8 mouse cellular contexts compared by ENCODE assay signal in genomic region chr10:4431746-4432122, GRCm38 (mm10). TPM values are rescaled to one million over a fixed set of nuclear protein-coding genes. Genes with fewer than 3 reads are reported as not detected.
DNase-seq lines count a peak whose midpoint lies in the region; ATAC-seq and TF ChIP-seq lines count a peak whose summit lies in the region.

No protein-coding gene starts in this region.

- H3K27me3 ChIP-seq in liver, adult 2 months (ENCODE audit: control insufficient read depth, insufficient read depth, low read length): no peaks in the 10 kb centered on the region
- no peaks in the 10 kb centered on the region for H3K27me3 ChIP-seq in embryonic facial prominence, embryonic 11.5 days (ENCODE audit: control insufficient read depth, insufficient read depth, low read length)
- H3K27me3 ChIP-seq in hindbrain, postnatal 0 days (ENCODE audit: insufficient read depth, low read length): no peaks in the 10 kb centered on the region
- no peaks in the 10 kb centered on the region for H3K27me3 ChIP-seq in neural tube, embryonic 12.5 days (replicated peaks)

- H3K27ac ChIP-seq in liver, adult 2 months (replicated peaks; ENCODE audit: insufficient read depth, low read depth, low read length): peak overlapping the region; percentile 81
- no peak overlapping the region for H3K27ac ChIP-seq in embryonic facial prominence, embryonic 11.5 days (replicated peaks; ENCODE audit: low read depth, low read length)
- H3K27ac ChIP-seq in hindbrain, postnatal 0 days: peak overlapping the region; percentile 74
- no peak overlapping the region for H3K27ac ChIP-seq in neural tube, embryonic 12.5 days

- H3K4me2 ChIP-seq in embryonic facial prominence, embryonic 11.5 days (ENCODE audit: low read depth, low read length): peak overlapping the region; percentile 25
- peak overlapping the region; percentile 91 for H3K4me2 ChIP-seq in hindbrain, postnatal 0 days (ENCODE audit: low read depth, low read length)
- H3K4me2 ChIP-seq in neural tube, embryonic 12.5 days (replicated peaks): peak overlapping the region; percentile 68

- 4% methylated on average over 5 of the region's 5 CpGs for WGBS in liver, adult 2 months
- 16% methylated on average over 5 of the region's 5 CpGs for WGBS in embryonic facial prominence, embryonic 11.5 days
- 12% methylated on average over 5 of the region's 5 CpGs for WGBS in hindbrain, postnatal 0 days
- 13% methylated on average over 5 of the region's 5 CpGs for WGBS in neural tube, embryonic 12.5 days

- TF ChIP-seq CTCF in liver, adult 2 months (IDR thresholded peaks at IDR 0.05; ENCODE audit: low read depth, low read length): no peak
- no peak for TF ChIP-seq CTCF in hindbrain, postnatal 0 days (IDR thresholded peaks at IDR 0.05; ENCODE audit: low read depth)

- peaks cover 5% of the 10 kb centered on the region for H3K36me3 ChIP-seq in liver, adult 2 months (ENCODE audit: control insufficient read depth, insufficient read depth, low read length)
- no peaks in the 10 kb centered on the region for H3K36me3 ChIP-seq in embryonic facial prominence, embryonic 11.5 days (replicated peaks; ENCODE audit: control insufficient read depth, insufficient read depth, low read depth, low read length)
- H3K36me3 ChIP-seq in hindbrain, postnatal 0 days (ENCODE audit: insufficient read depth, low read length): peaks cover 3% of the 10 kb centered on the region; the same call in 1 of the 2 replicates
- peaks cover 8% of the 10 kb centered on the region for H3K36me3 ChIP-seq in neural tube, embryonic 12.5 days

- no peak for TF ChIP-seq POLR2A in liver, adult 2 months (IDR thresholded peaks at IDR 0.05; ENCODE audit: extremely low read depth, insufficient read depth, low read length)

- peak overlapping the region; percentile 63 for H3K9ac ChIP-seq in liver, adult 2 months (ENCODE audit: low read depth, low read length)
- peak overlapping the region; percentile 75 for H3K9ac ChIP-seq in embryonic facial prominence, embryonic 11.5 days (replicated peaks; ENCODE audit: low read length)
- peak overlapping the region; percentile 74 for H3K9ac ChIP-seq in hindbrain, postnatal 0 days (replicated peaks; ENCODE audit: low read length)
- H3K9ac ChIP-seq in neural tube, embryonic 12.5 days: peak overlapping the region; percentile 67

- peak; percentile 14 for ATAC-seq in embryonic facial prominence, embryonic 11.5 days (replicated peaks; ENCODE audit: insufficient number of reproducible peaks, low FRiP score, low TSS enrichment, low read depth)
- ATAC-seq in hindbrain, postnatal 0 days: no peak; the same call in 1 of the 2 replicates
- peak; percentile 51 for ATAC-seq in neural tube, embryonic 12.5 days (ENCODE audit: low FRiP score, low read depth)

- no peaks in the 10 kb centered on the region for H3K9me3 ChIP-seq in embryonic facial prominence, embryonic 11.5 days (replicated peaks; ENCODE audit: control insufficient read depth, low read length)
- no peaks in the 10 kb centered on the region for H3K9me3 ChIP-seq in hindbrain, postnatal 0 days (ENCODE audit: low read length)
- H3K9me3 ChIP-seq in neural tube, embryonic 12.5 days: no peaks in the 10 kb centered on the region

- peaks cover 4% of the 10 kb centered on the region; the same call in 1 of the 2 replicates for H3K4me1 ChIP-seq in liver, adult 2 months (ENCODE audit: control insufficient read depth, insufficient read depth, low read length)
- H3K4me1 ChIP-seq in embryonic facial prominence, embryonic 11.5 days (ENCODE audit: control insufficient read depth, insufficient read depth, low read length): no peaks in the 10 kb centered on the region
- H3K4me1 ChIP-seq in hindbrain, postnatal 0 days (ENCODE audit: insufficient read depth, low read length): 0 out of 2 replicates have a peak, but pooled peaks cover 7% of the 10 kb centered on the region
- H3K4me1 ChIP-seq in neural tube, embryonic 12.5 days: peaks cover 8% of the 10 kb centered on the region

- no peak for DNase-seq in liver, adult 2 months (ENCODE audit: extremely low read depth, low read depth, low spot score)
- no peak for DNase-seq in liver
- no peak for DNase-seq in embryonic facial prominence, embryonic 11.5 days (ENCODE audit: low spot score)
- DNase-seq in hindbrain, postnatal 0 days (ENCODE audit: low spot score): no peak
- no peak for DNase-seq in left cerebral cortex, adult 9 months (ENCODE audit: low spot score in 2 of 2)
- no peak for DNase-seq in adrenal gland, adult 18-20 months (ENCODE audit: low spot score in 2 of 2)
- DNase-seq in adrenal gland, postnatal 36 days: no peak

- peak overlapping the region; percentile 66 for H3K4me3 ChIP-seq in liver, adult 2 months (ENCODE audit: insufficient read depth, low read depth, low read length)
- H3K4me3 ChIP-seq in embryonic facial prominence, embryonic 11.5 days (ENCODE audit: low read depth, low read length): peak overlapping the region; percentile 67
- peak overlapping the region; percentile 70 for H3K4me3 ChIP-seq in hindbrain, postnatal 0 days (ENCODE audit: low read length)
- peak overlapping the region; percentile 62 for H3K4me3 ChIP-seq in neural tube, embryonic 12.5 days

- H3K79me2 ChIP-seq in liver, adult 2 months (ENCODE audit: control insufficient read depth, insufficient read depth, low read length): peaks cover 7% of the 10 kb centered on the region; the same call in 1 of the 2 replicates

RNA-seq across cellular contexts. Expression of gene Rmnd1, which starts 0.5 kb away (rescaled TPM):
- 35.2 and 43.1 TPM in 2 replicates for total RNA-seq in liver, adult 2 months (2014; rRNA removed)
- polyA plus RNA-seq in liver, adult 2 months (2012; rRNA removed): 33.7 and 35.7 TPM in 2 replicates
- polyA plus RNA-seq in embryonic facial prominence, embryonic 11.5 days (2014; fragmentation: Nextera tagmentation; extraction: Ambion mirVana): 52.7 and 53.0 TPM in 2 replicates
- total RNA-seq in hindbrain, postnatal 0 days (2014; rRNA removed): 24.7 and 56.8 TPM in 2 replicates
- 25.6 and 30.0 TPM in 2 replicates for polyA plus RNA-seq in hindbrain, postnatal 0 days (2015; fragmentation: Nextera tagmentation; extraction: Ambion mirVana)
- 48.9 and 49.4 TPM in 2 replicates for polyA plus RNA-seq in neural tube, embryonic 12.5 days (2016; fragmentation: Nextera tagmentation; extraction: Ambion mirVana)
- 10 to 100 TPM; 45.9 to 50.1 TPM for total RNA-seq in adrenal gland, adult 18-20 months (2021)
- total RNA-seq in adrenal gland, postnatal 36 days (2021): 10 to 100 TPM; 41.1 to 42.9 TPM

RNA-seq across cellular contexts. Expression of gene Armt1, which starts 0.5 kb away (rescaled TPM):
- 8.1 and 9.9 TPM in 2 replicates for total RNA-seq in liver, adult 2 months (2014; rRNA removed)
- polyA plus RNA-seq in liver, adult 2 months (2012; rRNA removed): 6.0 and 9.0 TPM in 2 replicates
- 25.5 and 29.3 TPM in 2 replicates for polyA plus RNA-seq in embryonic facial prominence, embryonic 11.5 days (2014; fragmentation: Nextera tagmentation; extraction: Ambion mirVana)
- total RNA-seq in hindbrain, postnatal 0 days (2014; rRNA removed): 8.3 and 10.8 TPM in 2 replicates
- polyA plus RNA-seq in hindbrain, postnatal 0 days (2015; fragmentation: Nextera tagmentation; extraction: Ambion mirVana): 6.6 and 7.7 TPM in 2 replicates
- polyA plus RNA-seq in neural tube, embryonic 12.5 days (2016; fragmentation: Nextera tagmentation; extraction: Ambion mirVana): 20.5 and 21.2 TPM in 2 replicates
- 10 to 100 TPM; 11.4 to 13.3 TPM for total RNA-seq in adrenal gland, adult 18-20 months (2021)
- total RNA-seq in adrenal gland, postnatal 36 days (2021): 10 to 100 TPM; 12.7 to 15.8 TPM

RNA-seq across cellular contexts. Expression of gene Zbtb2, which starts 43.8 kb away (rescaled TPM):
- total RNA-seq in liver, adult 2 months (2014; rRNA removed): 2.4 and 3.0 TPM in 2 replicates
- polyA plus RNA-seq in liver, adult 2 months (2012; rRNA removed): 2.5 and 3.4 TPM in 2 replicates
- 20.3 and 23.3 TPM in 2 replicates for polyA plus RNA-seq in embryonic facial prominence, embryonic 11.5 days (2014; fragmentation: Nextera tagmentation; extraction: Ambion mirVana)
- 18.0 and 19.5 TPM in 2 replicates for total RNA-seq in hindbrain, postnatal 0 days (2014; rRNA removed)
- 11.8 and 13.5 TPM in 2 replicates for polyA plus RNA-seq in hindbrain, postnatal 0 days (2015; fragmentation: Nextera tagmentation; extraction: Ambion mirVana)
- polyA plus RNA-seq in neural tube, embryonic 12.5 days (2016; fragmentation: Nextera tagmentation; extraction: Ambion mirVana): 19.6 and 20.1 TPM in 2 replicates
- 10 to 100 TPM; 12.1 to 13.5 TPM for total RNA-seq in adrenal gland, adult 18-20 months (2021)
- total RNA-seq in adrenal gland, postnatal 36 days (2021): 10 to 100 TPM; 11.8 to 12.1 TPM

RNA-seq across cellular contexts. Expression of gene Ccdc170, which starts 50.6 kb away (rescaled TPM):
- not detected in 2 replicates for total RNA-seq in liver, adult 2 months (2014; rRNA removed)
- not detected in 2 replicates for polyA plus RNA-seq in liver, adult 2 months (2012; rRNA removed)
- polyA plus RNA-seq in embryonic facial prominence, embryonic 11.5 days (2014; fragmentation: Nextera tagmentation; extraction: Ambion mirVana): 0.06 and 0.15 TPM in 2 replicates
- 0.99 and 1.0 TPM in 2 replicates for total RNA-seq in hindbrain, postnatal 0 days (2014; rRNA removed)
- polyA plus RNA-seq in hindbrain, postnatal 0 days (2015; fragmentation: Nextera tagmentation; extraction: Ambion mirVana): 0.36 and 0.44 TPM in 2 replicates
- polyA plus RNA-seq in neural tube, embryonic 12.5 days (2016; fragmentation: Nextera tagmentation; extraction: Ambion mirVana): 0.05 TPM in 1 of 2 replicates, not detected in the other
- total RNA-seq in adrenal gland, adult 18-20 months (2021): under 1 TPM; 0.22 to 0.53 TPM
- total RNA-seq in adrenal gland, postnatal 36 days (2021): under 1 TPM; 0.10 to 0.66 TPM

Comparison
In these comparisons a context has a peak if more than half of its experiments do, and no peak if none do; other contexts are left out.
1. H3K27ac ChIP-seq: peak in liver, adult 2 months (single experiment) and hindbrain, postnatal 0 days (single experiment); none in embryonic facial prominence, embryonic 11.5 days (single experiment) and neural tube, embryonic 12.5 days (single experiment).
2. H3K4me2 ChIP-seq: peak in every context shown above with its lines; median percentile 91 in hindbrain, postnatal 0 days; 68 in neural tube, embryonic 12.5 days; 25 in embryonic facial prominence, embryonic 11.5 days.
3. Peak in every context shown above with its lines, with median percentiles within 50 percentile points of each other: H3K4me3 ChIP-seq and H3K9ac ChIP-seq.